In genomic region chr13:60479862-60480730, GRCm38 (mm10) we compare ENCODE assay signal across 9 mouse cellular contexts.
A peak's percentile ranks its signal among the peaks of the same experiment; 100 is the strongest.
DNase-seq lines count a peak whose midpoint lies in the region; ATAC-seq lines count a peak whose summit lies in the region.
"Had no signal": no experiment of that assay in that cellular context is flagged by ENCODE, and none has a peak within 500 bp of the region (broad histone marks: within the 10 kb centered on the region; RNA-seq: fewer than 3 reads in every experiment).

No protein-coding gene starts in this region.

- H3K27me3 ChIP-seq in heart, embryonic 15.5 days: peaks cover 15% of the 10 kb centered on the region
- peaks cover 9% of the 10 kb centered on the region; the same call in 1 of the 2 replicates for H3K27me3 ChIP-seq in limb, embryonic 10.5 days (ENCODE audit: low read depth, poor library complexity, severe bottlenecking)
- H3K27me3 ChIP-seq: CH12.LX had no signal

- H3K4me3 ChIP-seq in heart, embryonic 15.5 days: peak overlapping the region; percentile 30
- peak overlapping the region; percentile 43 for H3K4me3 ChIP-seq in limb, embryonic 10.5 days

- peak overlapping the region; percentile 79 for H3K4me2 ChIP-seq in heart, embryonic 15.5 days

- no peak overlapping the region for H3K27ac ChIP-seq in heart, embryonic 15.5 days
- peak overlapping the region; percentile 75; the same call in 1 of the 2 replicates for H3K27ac ChIP-seq in limb, embryonic 10.5 days

- intact Hi-C loops in heart, postnatal 25 days (cut with DNase I): loop anchor here (1.0 to 2.0 kb wide), 3 partner anchors 121 to 264 kb away; partner anchors contain the start of gene Dapk1

- H3K36me3 ChIP-seq in heart, embryonic 15.5 days: no peaks in the 10 kb centered on the region
- no peaks in the 10 kb centered on the region for H3K36me3 ChIP-seq in limb, embryonic 10.5 days

- no peaks in the 10 kb centered on the region for H3K9me3 ChIP-seq in heart, embryonic 15.5 days (replicated peaks)
- no peaks in the 10 kb centered on the region; the same call in 1 of the 2 replicates for H3K9me3 ChIP-seq in limb, embryonic 10.5 days (replicated peaks)

- 14% methylated on average over 13 of the region's 13 CpGs for WGBS in heart, embryonic 15.5 days
- WGBS in limb, embryonic 10.5 days: 17% methylated on average over 13 of the region's 13 CpGs

- H3K9ac ChIP-seq in heart, embryonic 15.5 days: no peak overlapping the region

- ATAC-seq in heart, embryonic 15.5 days (replicated peaks; ENCODE audit: insufficient number of reproducible peaks, insufficient read depth, low FRiP score, low read depth): no peak
- peak; percentile 61 for ATAC-seq in granulocyte monocyte progenitor cell, adult 5-6 weeks (replicated peaks; ENCODE audit: poor library complexity, severe bottlenecking)

- H3K4me1 ChIP-seq in heart, embryonic 15.5 days (replicated peaks): peaks cover 18% of the 10 kb centered on the region
- H3K4me1 ChIP-seq in limb, embryonic 10.5 days: peaks cover 22% of the 10 kb centered on the region

- no peak for DNase-seq in heart, postnatal 25 days (ENCODE audit: low spot score)
- no peak for DNase-seq in limb, embryonic 10.5 days (ENCODE audit: low spot score)
- peak; percentile 10 for DNase-seq in naive thymus-derived CD4-positive, alpha-beta T cell, adult 2 months (ENCODE audit: low read depth)
- no peak for DNase-seq in left cerebral cortex, adult 8-10 months (ENCODE audit: low spot score in 2 of 2)
- no peak for DNase-seq in ovary, adult 18-20 months (ENCODE audit: low spot score)
- DNase-seq in testis, postnatal 10 days (ENCODE audit: low spot score): no peak
